Mouse (Mus musculus) lung, embryonic 14.5 days (tissue): ENCODE data around the gene Ddx24. TPM values are rescaled to one million over a fixed set of nuclear protein-coding genes. Genes with fewer than 3 reads are reported as not detected.

Experiments
- ATAC-seq: fragments of 200-750 bp; cut with Nextera tagmentation; 2 replicates; pipeline ENCODE4 v1.8.0; 2017; ENCODE audit warnings: mild to moderate bottlenecking, moderate TSS enrichment, moderate library complexity; ENCODE audit not compliant: insufficient read depth
- DNase-seq: peaks from one replicate; pipeline ENCODE4 v3.0.0-alpha.2; 2015
- H3K27ac ChIP-seq: fragments of 300-500 bp; sonication (generic); 2 replicates; pipeline ENCODE4 v1.5.1; 2014; ENCODE audit warnings: low read depth, mild to moderate bottlenecking, moderate library complexity
- H3K27me3 ChIP-seq: fragments of 300-500 bp; sonication (generic); 2 replicates; pipeline ENCODE4 v1.6.1; 2014; ENCODE audit warnings: low read length, control low read depth; ENCODE audit not compliant: insufficient read depth
- H3K36me3 ChIP-seq: fragments of 300-500 bp; sonication (generic); 2 replicates; pipeline ENCODE4 v1.6.1; 2014; ENCODE audit warnings: control low read depth; ENCODE audit not compliant: insufficient read depth
- H3K4me1 ChIP-seq: fragments of 300-500 bp; sonication (generic); 2 replicates; pipeline ENCODE4 v1.6.1; 2014; ENCODE audit warnings: antibody characterized with exemption, control low read depth; ENCODE audit not compliant: insufficient read depth
- H3K4me2 ChIP-seq: fragments of 300-500 bp; sonication (generic); 2 replicates; pipeline ENCODE4 v1.6.1; 2014; ENCODE audit warnings: mild to moderate bottlenecking
- H3K4me3 ChIP-seq: fragments of 300-500 bp; sonication (generic); 2 replicates; pipeline ENCODE4 v1.5.1; 2014; ENCODE audit warnings: low read depth, low read length
- H3K9ac ChIP-seq: fragments of 300-500 bp; sonication (generic); 2 replicates; pipeline ENCODE4 v1.6.1; 2014
- H3K9me3 ChIP-seq: fragments of 300-500 bp; sonication (generic); 2 replicates; pipeline ENCODE4 v1.6.1; 2016; ENCODE audit warnings: low read depth, low read length, control low read depth
- CTCF ChIP-seq: IDR thresholded peaks from 2 replicates; pipeline ENCODE4 v1.5.1; 2016; ENCODE audit warnings: antibody characterized with exemption, low read depth
- WGBS: fragments of 180-500 bp; shearing (Covaris S2); extraction: QIAGEN DNeasy Blood & Tissue Kit; methylation state at CpG from one replicate; pipeline ENCODE4 v1.1.7; 2014; 5-methylcytosine and 5-hydroxymethylcytosine counted together
- polyA plus RNA-seq: library from polyadenylated mRNA; unstranded; fragments of >200 nt; fragmentation: Nextera tagmentation; extraction: Ambion mirVana; gene quantifications from 2 replicates; pipeline ENCODE4 v1.2.1, GENCODE M21; 2014

Gene Ddx24
- polyA plus RNA-seq, 1 experiment from 2014 or later: 78.6 TPM

DNA sequence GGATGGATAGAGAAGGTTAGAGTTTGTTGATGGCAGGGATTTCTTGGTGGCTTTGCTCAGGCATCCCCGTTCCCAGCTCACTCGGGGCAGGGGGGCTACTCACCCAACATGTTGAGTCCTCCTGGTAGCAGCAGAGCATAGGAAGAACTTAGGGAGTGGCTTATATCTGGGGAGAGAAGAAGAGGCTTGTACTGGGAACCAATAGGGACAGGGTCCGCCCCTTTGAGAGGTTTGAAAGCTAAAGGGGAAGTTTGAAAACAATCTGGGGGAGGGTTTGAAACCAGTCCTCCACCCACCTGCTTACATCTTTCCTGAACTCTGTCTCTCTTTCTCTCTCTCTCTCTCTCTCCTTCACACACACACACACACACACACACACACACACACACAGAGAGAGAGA, 17.9 kb upstream of the Ddx24 start, which contains the start of gene Ifi27l2a:
Ifi27l2a (minus strand) TSS at position 157 of the 400 bp plus-strand sequence.
- Histone ChIP-seq H3K9me3 (no peaks in the 10 kb centered on the region), H3K27me3 (no peaks in the 10 kb centered on the region), H3K27ac (no peak within 1 kb of the TSS), H3K4me3 (no peak within 1 kb of the TSS), H3K4me1 (no peaks in the 10 kb centered on the region), H3K36me3 (no peaks in the 10 kb centered on the region), H3K4me2 (no peak within 1 kb of the TSS), H3K9ac (no peak within 1 kb of the TSS)
- no peak for DNase-seq
- no peak for ATAC-seq
- 44% methylated on average over 3 of the region's 3 CpGs for WGBS
- no peak for TF ChIP-seq CTCF

DNA sequence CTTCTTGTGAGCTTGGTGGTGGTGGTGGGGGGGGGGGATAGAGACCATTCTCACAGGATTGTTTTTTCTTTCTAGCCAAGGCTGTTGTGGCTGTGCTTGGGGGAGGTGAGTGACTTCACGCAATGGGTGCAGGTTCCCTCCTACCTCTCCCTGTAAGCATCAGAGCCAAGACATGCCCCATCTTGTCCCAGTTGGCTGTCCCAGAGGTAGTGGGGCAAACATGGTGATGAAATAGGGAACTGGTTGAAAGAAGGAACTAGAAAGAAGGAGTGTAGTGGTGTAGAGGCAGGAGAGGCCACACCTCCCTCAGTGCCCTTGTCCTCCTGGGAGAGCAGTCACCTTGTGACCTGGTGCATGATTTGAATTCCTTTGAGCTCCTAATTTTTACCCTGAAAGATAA, 12.0 kb upstream of the Ddx24 start:
- Histone ChIP-seq H3K4me2 (no peak overlapping the region), H3K9ac (no peak overlapping the region), H3K27me3 (no peaks in the 10 kb centered on the region), H3K36me3 (no peaks in the 10 kb centered on the region), H3K4me1 (no peaks in the 10 kb centered on the region), H3K9me3 (no peaks in the 10 kb centered on the region), H3K4me3 (no peak overlapping the region), H3K27ac (no peak overlapping the region)
- no peak for DNase-seq
- ATAC-seq: no peak
- WGBS: 57% methylated on average over 1 of the region's 1 CpGs
- TF ChIP-seq CTCF: no peak

DNA sequence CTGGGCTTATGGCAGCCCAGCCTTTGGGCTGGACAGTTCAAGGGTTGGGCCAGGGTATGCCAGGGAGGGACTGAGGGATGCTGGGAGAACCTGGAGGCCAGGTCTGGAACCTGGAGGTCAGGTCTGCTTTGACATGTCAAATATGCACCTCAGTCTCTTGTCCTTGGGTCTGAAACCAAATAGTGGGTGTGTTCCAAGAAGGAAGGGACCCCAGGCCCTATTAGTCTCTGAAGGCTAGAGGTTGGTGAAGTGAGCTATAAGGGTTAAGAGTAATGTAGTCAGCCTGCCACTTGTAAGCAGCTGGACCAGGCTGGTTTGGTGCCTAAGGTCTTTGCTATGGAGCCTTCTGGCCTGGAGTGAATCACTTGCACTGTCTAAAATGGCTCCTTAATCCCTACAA, 9.2 kb upstream of the Ddx24 start:
- Histone ChIP-seq H3K9ac (no peak overlapping the region), H3K36me3 (no peaks in the 10 kb centered on the region), H3K4me1 (no peaks in the 10 kb centered on the region), H3K27ac (no peak overlapping the region), H3K4me3 (peak overlapping the region; percentile 19), H3K27me3 (no peaks in the 10 kb centered on the region), H3K9me3 (no peaks in the 10 kb centered on the region), H3K4me2 (peak overlapping the region; percentile 46)
- no peak for ATAC-seq
- no peak for DNase-seq
- TF ChIP-seq CTCF: no peak

DNA sequence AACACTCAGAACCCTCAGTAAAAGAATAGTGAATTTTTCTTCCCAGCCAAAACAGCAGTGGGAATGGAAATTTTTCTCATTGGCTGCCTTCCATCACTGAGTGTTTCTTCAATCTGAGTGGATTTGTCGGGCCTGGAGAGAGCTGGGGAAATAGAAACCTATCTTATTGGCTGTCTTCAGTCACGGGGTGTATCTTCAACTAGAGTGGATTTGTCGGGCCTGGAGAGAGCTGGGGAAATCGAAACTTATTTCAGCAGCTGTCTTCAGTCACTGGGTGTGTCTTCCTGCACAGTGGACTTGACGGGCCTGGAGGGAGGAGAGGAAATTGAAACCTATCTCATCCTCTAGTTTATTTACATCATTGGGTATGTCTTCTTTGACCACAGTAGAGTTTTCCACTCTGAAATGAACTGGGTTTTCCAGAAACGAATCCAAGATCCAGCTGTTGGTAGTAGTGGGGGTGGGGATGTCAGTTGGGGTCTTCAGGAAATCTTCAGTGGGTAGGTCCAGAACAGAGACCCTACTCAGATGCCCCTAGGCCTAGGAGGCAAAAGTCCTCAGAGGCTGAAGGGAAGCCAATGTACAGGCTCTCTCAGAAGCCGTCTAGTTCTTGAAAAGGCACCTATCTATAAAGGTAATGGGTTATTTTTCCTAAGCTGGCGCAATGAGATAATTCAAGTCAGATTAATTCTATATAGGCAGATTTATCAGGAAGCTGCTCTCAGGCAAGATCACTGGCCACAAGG, 8.5 kb upstream of the Ddx24 start, which contains the start of gene Ifi27:
Ifi27 (plus strand) TSS at position 226 of the 746 bp plus-strand sequence.
- H3K27me3 ChIP-seq: no peaks in the 10 kb centered on the region
- WGBS: 45% methylated on average over 8 of the region's 8 CpGs
- peak within 1 kb of the TSS; percentile 46 for H3K4me2 ChIP-seq
- H3K9me3 ChIP-seq: no peaks in the 10 kb centered on the region
- no peak for TF ChIP-seq CTCF
- H3K4me1 ChIP-seq: no peaks in the 10 kb centered on the region
- no peak within 1 kb of the TSS for H3K9ac ChIP-seq
- DNase-seq (peak; percentile 75), ATAC-seq (peak; percentile 97)
- H3K4me3 ChIP-seq: peak within 1 kb of the TSS; percentile 19
- no peaks in the 10 kb centered on the region for H3K36me3 ChIP-seq
- H3K27ac ChIP-seq: peak within 1 kb of the TSS; percentile 34

DNA sequence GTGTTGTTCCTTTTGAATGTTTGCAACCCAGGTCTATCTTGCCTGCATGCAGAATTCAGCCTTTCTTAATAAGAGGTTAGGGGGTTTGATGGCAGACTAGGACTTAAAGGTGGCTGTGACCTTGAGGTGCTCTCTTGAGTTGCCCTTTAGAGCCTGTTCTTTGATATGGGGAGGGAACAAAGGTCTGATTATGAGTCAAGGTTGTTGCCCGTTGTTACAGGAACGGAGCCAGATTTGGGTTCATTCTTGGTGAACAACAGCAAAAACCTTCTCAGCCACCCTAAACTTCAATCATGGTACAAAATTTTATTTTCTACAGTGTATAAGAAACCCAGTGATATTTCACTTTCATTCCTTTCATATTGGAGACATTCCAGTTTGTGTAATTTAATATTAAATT, 7.8 kb upstream of the Ddx24 start:
- Histone ChIP-seq H3K27ac (no peak overlapping the region), H3K4me1 (no peaks in the 10 kb centered on the region), H3K36me3 (no peaks in the 10 kb centered on the region), H3K4me3 (no peak overlapping the region), H3K9me3 (no peaks in the 10 kb centered on the region), H3K27me3 (no peaks in the 10 kb centered on the region), H3K4me2 (no peak overlapping the region), H3K9ac (no peak overlapping the region)
- DNase-seq (no peak), ATAC-seq (no peak)
- 81% methylated on average over 2 of the region's 2 CpGs for WGBS
- no peak for TF ChIP-seq CTCF

DNA sequence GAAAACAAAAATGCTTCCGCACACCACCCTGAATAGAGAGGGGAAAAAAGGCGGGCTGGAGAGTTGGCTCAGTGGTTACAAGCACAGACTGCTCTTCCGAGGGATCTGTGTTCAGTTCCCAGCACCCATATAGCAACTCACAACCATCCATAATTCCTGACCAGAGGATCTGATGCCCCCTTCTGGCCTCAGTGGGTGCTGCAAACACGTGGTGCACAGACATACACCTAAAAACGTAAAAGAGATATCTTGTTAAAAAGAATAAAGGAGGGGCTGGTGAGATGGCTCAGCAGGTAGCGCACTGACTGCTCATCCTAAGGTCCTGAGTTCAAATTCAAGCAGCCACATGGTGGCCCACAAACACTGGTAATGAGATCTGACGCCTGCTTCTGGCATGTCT, 1.1 kb upstream of the Ddx24 start:
- Histone ChIP-seq H3K27ac (no peak overlapping the region), H3K4me1 (no peaks in the 10 kb centered on the region), H3K4me3 (no peak overlapping the region), H3K9ac (no peak overlapping the region), H3K9me3 (no peaks in the 10 kb centered on the region), H3K27me3 (no peaks in the 10 kb centered on the region), H3K36me3 (peaks cover 14% of the 10 kb centered on the region), H3K4me2 (no peak overlapping the region)
- WGBS: 88% methylated on average over 7 of the region's 7 CpGs
- TF ChIP-seq CTCF: peak; percentile 33
- DNase-seq (no peak), ATAC-seq (no peak)

DNA sequence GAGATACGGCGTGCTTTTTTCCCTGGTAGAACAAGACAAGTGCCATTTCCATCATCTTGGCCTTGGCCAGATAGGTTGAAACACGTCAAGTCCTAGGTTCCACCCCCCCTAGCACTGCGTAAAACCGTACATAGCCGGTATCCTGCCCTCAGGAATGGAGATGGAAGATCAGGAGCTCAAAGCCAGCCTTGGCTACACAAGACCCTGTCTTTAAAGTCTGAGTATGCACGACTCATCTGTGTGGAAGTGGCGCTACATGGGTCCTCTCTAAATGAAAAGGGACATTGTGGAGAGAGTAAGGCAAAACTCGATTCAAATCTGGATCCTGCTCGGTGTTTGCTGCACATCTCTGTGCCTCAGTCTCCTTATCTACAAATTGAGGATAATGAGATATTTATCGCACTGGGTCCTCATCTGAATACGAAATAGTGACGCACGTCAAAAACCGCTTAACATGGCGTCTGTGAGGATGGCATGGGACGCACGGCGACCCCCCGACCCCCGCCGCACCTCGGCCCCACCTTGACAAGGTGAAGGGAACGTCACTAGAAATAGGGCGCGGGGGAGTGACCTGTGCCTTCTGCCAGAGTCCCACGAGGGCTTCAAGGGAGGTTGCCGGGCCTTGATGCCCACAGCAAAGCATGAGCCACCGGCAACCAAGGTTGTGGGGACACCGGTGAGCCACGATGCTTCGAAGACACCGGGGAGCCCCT, 458 bp downstream of the Ddx24 start:
- Histone ChIP-seq H3K4me3 (peak overlapping the region; percentile 93), H3K27ac (no peak overlapping the region), H3K9me3 (no peaks in the 10 kb centered on the region), H3K9ac (peak overlapping the region; percentile 78), H3K36me3 (peaks cover 16% of the 10 kb centered on the region), H3K4me1 (no peaks in the 10 kb centered on the region), H3K27me3 (no peaks in the 10 kb centered on the region), H3K4me2 (peak overlapping the region; percentile 68)
- no peak for DNase-seq
- peak; percentile 25; the same call in 1 of the 2 replicates for ATAC-seq
- WGBS: 10% methylated on average over 33 of the region's 33 CpGs
- TF ChIP-seq CTCF: no peak
